Mouse (Mus musculus) CH12F3 (cell line): ENCODE results near the gene Nid2.

Experiments used
- in situ Hi-C: fragments of 300-500 bp; cut with MboI; formaldehyde crosslinking; loops from 2 replicates; pipeline ENCODE4 v1.14.3; 2020; ENCODE audit warnings: low sequenced_read_pairs

The Nid2 gene

GRCm38 (mm10) chr14:19751025-19751771 is at the start of gene Nid2:
Nid2 (plus strand) TSS chr14:19751265.
- in situ Hi-C loops: no loop called here

DNA sequence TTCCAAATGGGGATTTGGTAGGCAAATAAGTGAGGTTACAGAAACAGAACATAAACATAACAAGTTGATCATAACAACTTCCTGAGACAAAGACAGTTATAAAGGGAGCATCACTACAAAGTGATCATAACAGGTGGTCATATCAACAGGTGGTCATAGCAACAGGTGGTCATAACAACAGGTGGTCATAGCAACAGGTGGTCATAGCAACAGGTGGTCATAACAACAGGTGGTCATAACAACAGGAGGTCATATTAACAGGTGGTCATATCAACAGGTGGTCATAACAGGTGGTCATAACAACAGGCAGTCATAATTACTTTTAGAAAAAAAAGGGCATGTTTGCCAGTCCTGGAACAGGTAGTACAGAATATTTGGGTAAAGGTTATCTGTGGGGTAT is 49.5 kb upstream of the Nid2 start:
- in situ Hi-C loops: loop anchor here (10.0 kb wide), 1 partner anchor 363 kb away; no protein-coding TSS in a partner anchor

- in situ Hi-C loops: loop anchor here (5.0 to 10.0 kb wide), 2 partner anchors 117 to 359 kb away; partner anchors contain the start of gene Rtraf
Observed at GRCm38 (mm10) chr14:19705649-19706048, 45.4 kb upstream of the Nid2 start.

DNA sequence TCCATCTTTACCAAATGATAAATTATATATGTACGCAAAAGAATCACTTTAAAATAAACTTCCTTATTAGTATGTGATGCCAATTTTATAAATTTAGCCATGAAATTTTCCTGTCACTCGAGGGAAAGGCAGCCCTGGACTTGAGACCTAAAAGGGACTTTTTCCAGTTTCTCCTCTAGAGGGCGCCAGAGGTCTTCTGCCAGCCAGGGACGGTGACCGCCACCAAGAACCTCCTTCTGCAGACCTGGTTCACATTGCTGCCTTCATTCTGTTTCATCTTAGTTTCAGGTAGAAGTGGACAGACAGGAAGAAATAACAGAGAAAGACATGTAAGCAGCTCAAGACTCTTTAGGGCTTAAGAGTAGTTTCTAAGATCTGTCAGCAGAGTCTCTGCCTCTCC is 44.6 kb upstream of the Nid2 start:
- in situ Hi-C loops: loop anchor here (5.0 to 10.0 kb wide), 2 partner anchors 116 to 358 kb away; partner anchors contain the start of gene Rtraf

- in situ Hi-C loops: loop anchor here (5.0 to 10.0 kb wide), 2 partner anchors 115 to 358 kb away; partner anchors contain the start of gene Rtraf
Observed at GRCm38 (mm10) chr14:19706997-19707396, 44.1 kb upstream of the Nid2 start.

DNA sequence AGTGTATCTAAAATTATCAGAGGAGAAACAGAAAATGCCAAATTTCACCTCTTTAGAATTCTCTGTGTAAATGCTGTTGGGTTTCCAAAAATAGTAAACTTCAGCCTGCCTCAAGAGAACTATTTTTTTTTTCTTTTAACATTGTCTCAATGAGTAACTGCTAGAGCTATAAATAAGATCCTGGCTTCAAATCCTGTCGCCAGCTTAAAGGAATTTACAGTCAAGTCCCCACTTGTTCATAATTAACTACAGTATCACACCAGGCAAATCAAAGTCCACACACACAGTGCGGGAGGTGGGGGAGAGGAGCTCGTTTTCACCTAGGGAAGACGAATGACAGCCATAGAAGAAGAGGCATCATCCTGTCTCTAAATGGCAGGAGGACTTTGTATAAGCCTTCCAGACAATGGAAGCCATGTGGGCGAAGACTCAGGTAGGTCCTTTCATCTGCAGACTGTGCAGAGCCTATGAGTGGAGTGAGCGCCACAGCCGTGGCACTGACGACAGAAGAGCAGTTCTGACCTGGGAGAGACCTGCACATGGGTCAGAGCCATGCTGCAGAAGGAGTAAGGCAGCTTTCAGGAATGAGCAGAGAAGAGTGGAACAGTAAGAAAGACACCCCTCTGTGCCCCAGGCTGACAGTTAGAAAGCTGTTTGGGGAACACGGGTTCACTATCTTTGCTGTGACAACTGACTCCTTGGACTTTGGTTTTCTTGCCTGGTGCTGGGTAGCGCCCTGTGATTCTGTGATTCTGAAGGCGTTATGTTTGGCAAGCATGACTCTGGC is 43.2 kb upstream of the Nid2 start:
- in situ Hi-C loops: loop anchor here (5.0 to 10.0 kb wide), 2 partner anchors 114 to 357 kb away; partner anchors contain the start of gene Rtraf

GRCm38 (mm10) chr14:19709161-19709560 is 41.9 kb upstream of the Nid2 start:
- in situ Hi-C loops: loop anchor here (5.0 to 10.0 kb wide), 2 partner anchors 113 to 356 kb away; partner anchors contain the start of gene Rtraf

DNA sequence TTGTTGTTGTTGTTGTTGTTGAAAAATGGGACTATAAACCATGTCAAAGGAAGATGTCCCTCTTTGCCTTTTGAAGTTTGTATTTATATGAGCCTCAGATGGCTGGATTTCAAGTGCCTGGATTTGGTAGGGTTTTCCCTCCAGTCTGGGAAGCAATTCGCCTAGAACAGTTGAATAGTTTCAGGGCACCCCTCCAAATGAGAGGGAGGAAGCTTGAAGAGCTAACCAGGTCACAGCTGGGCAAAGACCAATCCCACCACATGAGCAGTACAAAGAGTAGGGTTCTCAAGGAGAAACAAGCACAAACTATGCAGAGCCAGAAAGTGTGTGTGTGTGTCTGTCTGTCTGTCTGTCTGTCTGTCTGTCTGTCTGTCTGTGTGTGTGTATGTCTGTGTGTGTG is 39.3 kb upstream of the Nid2 start:
- in situ Hi-C loops: loop anchor here (10.0 kb wide), 1 partner anchor 63 kb away; no protein-coding TSS in a partner anchor

DNA sequence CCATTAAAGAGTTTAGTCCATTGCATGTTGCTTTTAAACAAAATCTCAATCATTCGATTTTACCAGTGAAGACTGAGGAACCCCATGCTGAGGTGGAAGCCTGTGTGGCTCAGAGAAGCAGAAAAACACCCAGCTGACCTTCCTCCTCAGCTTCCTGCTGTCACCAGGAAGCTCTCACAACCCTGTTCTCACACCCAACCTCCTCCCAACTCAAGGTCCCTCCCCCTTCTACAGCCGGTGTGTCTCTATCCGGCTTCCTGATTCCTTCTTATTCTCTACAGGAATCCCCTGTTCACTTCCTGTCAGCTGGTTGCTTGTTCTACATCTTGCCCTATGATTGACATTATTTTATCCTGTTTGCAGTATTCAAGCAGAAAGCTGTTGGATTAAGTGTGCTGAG is 38.0 kb upstream of the Nid2 start:
- in situ Hi-C loops: loop anchor here (10.0 kb wide), 1 partner anchor 62 kb away; no protein-coding TSS in a partner anchor

GRCm38 (mm10) chr14:19719077-19719476 is 32.0 kb upstream of the Nid2 start:
- in situ Hi-C loops: loop anchor here (10.0 kb wide), 1 partner anchor 56 kb away; no protein-coding TSS in a partner anchor

GRCm38 (mm10) chr14:19720044-19720611 is 30.9 kb upstream of the Nid2 start:
- in situ Hi-C loops: no loop called here

- in situ Hi-C loops: no loop called here
Observed at GRCm38 (mm10) chr14:19728278-19728677, 22.8 kb upstream of the Nid2 start.

DNA sequence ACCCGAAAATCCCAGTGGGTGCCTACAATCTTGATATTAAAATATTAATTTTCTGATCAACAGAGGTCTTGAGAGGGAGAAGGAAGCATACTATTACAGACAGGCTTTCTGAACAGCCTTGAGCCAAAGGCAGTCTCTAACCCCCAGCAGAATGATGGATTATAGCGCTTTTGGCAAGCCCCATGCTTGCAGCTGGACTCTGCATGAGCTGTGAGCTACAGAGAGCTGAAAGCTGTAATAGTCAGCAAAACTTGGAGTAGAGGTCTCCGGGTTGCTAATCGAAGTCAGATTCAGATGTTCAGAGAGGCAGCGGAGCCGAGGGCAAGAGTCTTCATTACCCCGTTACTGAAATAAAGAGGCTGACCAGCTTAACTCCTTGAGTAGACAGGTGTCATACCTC is 22.3 kb upstream of the Nid2 start:
- in situ Hi-C loops: no loop called here

GRCm38 (mm10) chr14:19732097-19732496 is 19.0 kb upstream of the Nid2 start:
- in situ Hi-C loops: no loop called here

GRCm38 (mm10) chr14:19733490-19734282 is 17.4 kb upstream of the Nid2 start:
- in situ Hi-C loops: no loop called here

DNA sequence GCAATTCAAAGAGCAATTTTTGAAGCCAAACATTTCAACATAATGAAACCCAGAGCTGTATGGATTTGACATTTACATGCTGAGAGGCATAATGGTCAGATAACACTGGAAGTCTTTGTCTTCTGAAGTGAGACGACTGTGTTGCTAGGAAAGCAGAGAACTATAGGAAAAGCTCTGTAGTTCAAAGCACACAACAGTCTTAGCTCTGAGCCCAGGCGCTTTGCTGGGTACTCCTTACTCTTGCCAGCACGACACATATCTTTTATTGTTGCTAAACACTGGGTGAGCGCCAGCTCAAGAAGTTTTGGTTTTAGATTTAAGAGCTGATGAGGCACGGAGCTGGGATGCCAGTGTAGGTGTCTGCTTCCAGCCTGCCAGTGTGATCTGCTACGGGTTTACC is 15.8 kb upstream of the Nid2 start:
- in situ Hi-C loops: no loop called here

- in situ Hi-C loops: no loop called here
Observed at GRCm38 (mm10) chr14:19737568-19737967, 13.5 kb upstream of the Nid2 start.

GRCm38 (mm10) chr14:19738094-19738843 is 12.8 kb upstream of the Nid2 start:
- in situ Hi-C loops: no loop called here

DNA sequence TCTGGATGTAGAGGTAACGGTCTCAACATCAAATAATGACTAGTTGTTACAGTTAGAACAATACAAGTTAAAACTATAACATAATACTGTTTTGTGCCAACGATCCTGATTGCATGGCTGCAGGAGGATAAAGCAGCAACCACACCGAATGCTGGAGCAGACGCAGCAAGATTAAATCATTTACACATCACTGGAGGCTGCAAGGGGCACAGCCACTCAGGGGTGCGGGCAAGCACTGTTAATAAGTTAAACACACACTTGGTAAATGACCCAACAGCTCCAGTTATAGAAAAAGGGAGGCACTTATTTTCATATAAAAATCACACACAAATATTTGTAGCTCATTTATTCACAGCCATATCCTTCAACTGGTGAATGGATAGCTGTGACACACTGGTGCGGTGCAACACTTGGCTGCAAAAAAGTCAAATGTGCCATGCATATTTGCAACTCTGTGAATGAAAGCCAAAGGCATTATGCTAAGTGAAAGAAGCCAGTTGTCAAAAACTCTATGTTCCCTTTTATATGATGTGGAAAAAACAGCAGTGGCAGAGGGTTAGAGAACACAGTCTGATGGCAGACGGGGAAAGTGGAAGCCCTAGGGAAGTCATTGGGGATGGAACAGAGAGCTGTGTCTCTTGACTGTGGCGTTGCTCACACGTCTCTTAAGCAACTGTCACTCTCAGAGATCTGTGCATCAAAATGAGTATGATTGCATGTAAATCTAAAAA is 11.5 kb upstream of the Nid2 start:
- in situ Hi-C loops: no loop called here
